Mouse (Mus musculus) MEL (cell line): ENCODE data around the gene Myocd.

Source experiments
- BHLHE40 ChIP-seq: IDR thresholded peaks from 2 replicates; pipeline ENCODE4 v1.6.1; 2012; ENCODE audit warnings: low read depth, mild to moderate bottlenecking, inconsistent platforms, low read length, improper control_type of control experiment, borderline replicate concordance
- CTCF ChIP-seq, 3 experiments: IDR thresholded peaks in 2 of 3; conservative IDR thresholded peaks in 1 of 3; 2 replicates each; pipeline ENCODE4 v1.5.1; 2011 to 2012; ENCODE audit warnings: low read length in 3 of 3, low read depth in 2 of 3, mild to moderate bottlenecking in 2 of 3, improper control_type of control experiment in 1 of 3, inconsistent platforms in 1 of 3, mixed read lengths in 1 of 3, moderate library complexity in 1 of 3; ENCODE audit not compliant: control insufficient read depth in 1 of 3, insufficient read depth in 1 of 3, poor library complexity in 1 of 3, severe bottlenecking in 1 of 3
- E2F4 ChIP-seq: IDR thresholded peaks from 2 replicates; pipeline ENCODE4 v1.6.1; 2011; ENCODE audit warnings: low read depth, low read length, improper control_type of control experiment, borderline replicate concordance
- MAFK ChIP-seq: IDR thresholded peaks from 2 replicates; pipeline ENCODE4 v1.6.1; 2011; ENCODE audit warnings: low read depth, mild to moderate bottlenecking, low read length, improper control_type of control experiment, borderline replicate concordance
- MXI1 ChIP-seq: IDR thresholded peaks from 2 replicates; pipeline ENCODE4 v1.6.1; 2011; ENCODE audit warnings: mild to moderate bottlenecking, low read depth, low read length, improper control_type of control experiment
- NRF1 ChIP-seq: IDR thresholded peaks from 2 replicates; pipeline ENCODE4 v1.6.1; 2014; ENCODE audit warnings: low read depth, mild to moderate bottlenecking, inconsistent platforms, low read length, improper control_type of control experiment, moderate library complexity; ENCODE audit not compliant: poor library complexity, insufficient read depth, severe bottlenecking
- POLR2A ChIP-seq, 2 experiments: IDR thresholded peaks; 2 replicates each; pipeline ENCODE4 v1.6.1; 2011 to 2012; ENCODE audit warnings: low read length in 2 of 2, mild to moderate bottlenecking in 2 of 2, control low read depth in 1 of 2, improper control_type of control experiment in 1 of 2, low read depth in 1 of 2, moderate library complexity in 1 of 2; ENCODE audit not compliant: control insufficient read depth in 1 of 2, insufficient read depth in 1 of 2, poor library complexity in 1 of 2
- RAD21 ChIP-seq: IDR thresholded peaks from 2 replicates; pipeline ENCODE4 v1.6.1; 2011; ENCODE audit warnings: mild to moderate bottlenecking, low read depth, low read length, improper control_type of control experiment
- TAL1 ChIP-seq: IDR thresholded peaks from 2 replicates; pipeline ENCODE4 v1.6.1; 2012; ENCODE audit warnings: mild to moderate bottlenecking, inconsistent platforms, low read length, moderate library complexity, mixed read lengths
- ZMIZ1 ChIP-seq: IDR thresholded peaks from 2 replicates; pipeline ENCODE4 v1.6.1; 2012; ENCODE audit warnings: low read depth, mild to moderate bottlenecking, inconsistent platforms, low read length, improper control_type of control experiment, moderate library complexity

GRCm38 (mm10) chr11:65256143-65256542 lies 13.6 kb downstream of the Myocd start:
- no peak for TF ChIP-seq E2F4
- TF ChIP-seq MAFK, result no peak
- TF ChIP-seq RAD21, result no peak
- no peak for TF ChIP-seq TAL1
- TF ChIP-seq POLR2A (IDR thresholded peaks at IDR 0.05; ENCODE audit: control insufficient read depth in 1 of 2, insufficient read depth in 1 of 2, low read depth in 1 of 2, low read length in 2 of 2, poor library complexity in 1 of 2), result no peak
- TF ChIP-seq NRF1, result no peak
- TF ChIP-seq CTCF (IDR thresholded peaks at IDR 0.05 in 2 of 3, conservative IDR thresholded peaks at IDR 0.05 in 1 of 3; ENCODE audit: control insufficient read depth in 1 of 3, insufficient read depth in 1 of 3, low read depth in 2 of 3, low read length in 3 of 3, poor library complexity in 1 of 3, severe bottlenecking in 1 of 3), result no peak
- no peak for TF ChIP-seq ZMIZ1
- no peak for TF ChIP-seq MXI1
- TF ChIP-seq BHLHE40, result no peak
